Mouse (Mus musculus): ENCODE measurements around the gene Eif3d. TPM values are rescaled to one million over a fixed set of nuclear protein-coding genes. Genes with fewer than 3 reads are reported as not detected.

The Eif3d gene
- polyA plus RNA-seq, 1 experiment from 2014 or later: 167 TPM

Other genes with a start within 250 kb of the Eif3d start
- gene Apol9b, start 241.8 kb downstream of the Eif3d start, polyA plus RNA-seq (2014; fragmentation: Nextera tagmentation; extraction: Ambion mirVana): not detected in 2 replicates
- 0.06 TPM in 1 of 2 replicates, not detected in the other for gene Apol8, start 213.8 kb downstream of the Eif3d start, polyA plus RNA-seq (2014; fragmentation: Nextera tagmentation; extraction: Ambion mirVana)
- gene Myh9, start 128.6 kb downstream of the Eif3d start, polyA plus RNA-seq (2014; fragmentation: Nextera tagmentation; extraction: Ambion mirVana): 10.8 and 14.6 TPM in 2 replicates
- gene Txn2, start 41.8 kb downstream of the Eif3d start, polyA plus RNA-seq (2014; fragmentation: Nextera tagmentation; extraction: Ambion mirVana): 269 and 291 TPM in 2 replicates
- 12.3 and 12.8 TPM in 2 replicates for gene Foxred2, start 14.1 kb downstream of the Eif3d start, polyA plus RNA-seq (2014; fragmentation: Nextera tagmentation; extraction: Ambion mirVana)
- 4.7 and 7.0 TPM in 2 replicates for gene Cacng2, start 149.2 kb upstream of the Eif3d start, polyA plus RNA-seq (2014; fragmentation: Nextera tagmentation; extraction: Ambion mirVana)
- 137 and 165 TPM in 2 replicates for gene Ift27, start 203.3 kb upstream of the Eif3d start, polyA plus RNA-seq (2014; fragmentation: Nextera tagmentation; extraction: Ambion mirVana)
- 0.19 and 1.3 TPM in 2 replicates for gene Pvalb, start 235.6 kb upstream of the Eif3d start, polyA plus RNA-seq (2014; fragmentation: Nextera tagmentation; extraction: Ambion mirVana)